Mouse (Mus musculus): ENCODE measurements at regions not wholly inside any gene's neighbourhood (a gene's known extent, or its start where the extent isn't known, plus 50 kb on each side); places are given as distances from the start of the nearest gene placed in this dataset.

DNA sequence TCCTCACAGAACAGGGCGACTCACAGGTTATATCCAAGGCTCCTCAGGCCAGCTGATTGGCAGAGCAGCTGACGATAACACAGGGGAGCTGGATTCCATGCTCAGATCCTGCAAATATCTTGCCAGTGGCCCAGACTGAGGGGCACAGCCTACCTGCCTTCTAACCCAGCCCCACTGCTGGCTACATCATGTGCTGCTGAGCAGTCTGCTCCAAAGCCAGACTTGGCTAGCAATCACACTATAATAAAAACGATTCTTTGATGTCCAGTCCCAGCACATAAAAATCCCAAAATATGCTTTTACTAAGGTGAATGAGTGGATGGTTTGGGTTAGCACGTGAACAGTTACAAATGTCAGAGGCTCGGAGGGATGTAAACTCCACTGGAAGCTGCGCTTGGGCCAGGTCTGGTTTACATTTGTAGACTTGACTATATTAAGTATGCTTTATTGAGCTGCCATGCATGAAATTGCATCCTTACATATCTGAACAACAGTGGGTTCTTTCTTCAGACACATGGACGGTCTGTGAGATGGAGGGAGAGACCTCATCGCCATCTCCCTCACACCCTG, 200.2 kb downstream of the Thbs2 start:
- WGBS = 89% methylated on average over 8 of the region's 8 CpGs
- Histone ChIP-seq H3K27ac (ENCODE audit: insufficient read depth, low read depth, low read length) (no peak overlapping the region), H3K4me3 (ENCODE audit: insufficient read depth, low read depth, low read length) (no peak overlapping the region), H3K4me1 (ENCODE audit: control insufficient read depth, insufficient read depth, low read length) (no peaks in the 10 kb centered on the region)
- TF ChIP-seq CTCF (IDR thresholded peaks at IDR 0.05; ENCODE audit: insufficient read depth, low read depth, low read length) (no peak), POLR2A (IDR thresholded peaks at IDR 0.05; ENCODE audit: insufficient read depth, low read depth, low read length) (no peak)

DNA sequence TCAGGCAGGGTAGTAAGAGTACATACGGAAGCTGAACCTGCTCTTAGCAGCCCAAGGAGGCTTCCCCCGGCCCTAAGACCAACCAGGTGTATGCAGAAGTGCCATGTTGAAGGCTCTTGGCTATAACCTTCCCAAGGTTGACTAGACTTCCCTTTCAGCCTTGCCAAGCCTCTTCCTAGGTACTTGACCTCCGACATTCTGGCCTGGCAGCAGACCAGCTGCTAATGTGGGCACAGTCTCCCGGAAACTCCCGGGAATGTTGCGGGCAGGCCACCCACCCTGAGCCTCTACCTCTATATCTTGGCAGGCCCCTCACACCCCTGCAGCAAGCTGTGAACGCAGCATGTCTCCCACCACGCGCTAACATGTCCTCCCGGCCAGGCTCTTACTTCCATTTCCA, 201.1 kb downstream of the Thbs2 start:
- 83% methylated on average over 10 of the region's 10 CpGs for WGBS
- Histone ChIP-seq H3K4me3 (ENCODE audit: insufficient read depth, low read depth, low read length) (no peak overlapping the region), H3K4me1 (ENCODE audit: control insufficient read depth, insufficient read depth, low read length) (no peaks in the 10 kb centered on the region), H3K27ac (ENCODE audit: insufficient read depth, low read depth, low read length) (no peak overlapping the region)
- no peak for TF ChIP-seq POLR2A (IDR thresholded peaks at IDR 0.05; ENCODE audit: insufficient read depth, low read depth, low read length)
- TF ChIP-seq CTCF (IDR thresholded peaks at IDR 0.05; ENCODE audit: insufficient read depth, low read depth, low read length) = no peak

DNA sequence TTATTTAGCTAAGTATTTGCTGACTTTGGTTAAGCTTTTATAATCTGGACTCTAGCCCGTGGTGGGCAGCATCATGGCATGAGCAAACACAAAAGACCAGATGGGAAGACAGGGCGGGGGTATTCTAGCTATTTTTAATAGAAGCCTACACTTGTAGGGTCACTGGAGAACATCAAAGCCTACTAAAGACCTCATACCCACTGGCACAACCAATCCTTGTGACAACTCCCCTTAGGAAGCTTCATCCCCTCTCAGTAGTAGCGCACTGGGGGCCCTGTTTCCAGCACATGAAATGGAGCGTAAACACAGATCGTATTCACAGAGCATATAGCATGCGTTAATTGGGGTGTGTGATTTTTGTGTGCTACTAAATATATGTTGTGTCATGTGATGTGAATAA, 202.4 kb downstream of the Smoc2 start:
- Histone ChIP-seq H3K4me1 (ENCODE audit: control insufficient read depth, insufficient read depth, low read length) (no peaks in the 10 kb centered on the region), H3K4me3 (ENCODE audit: insufficient read depth, low read depth, low read length) (no peak overlapping the region), H3K27ac (ENCODE audit: insufficient read depth, low read depth, low read length) (no peak overlapping the region)
- no peak for TF ChIP-seq CTCF (IDR thresholded peaks at IDR 0.05; ENCODE audit: insufficient read depth, low read depth, low read length)
- no peak for TF ChIP-seq POLR2A (IDR thresholded peaks at IDR 0.05; ENCODE audit: insufficient read depth, low read depth, low read length)
- WGBS = 66% methylated on average over 6 of the region's 6 CpGs

DNA sequence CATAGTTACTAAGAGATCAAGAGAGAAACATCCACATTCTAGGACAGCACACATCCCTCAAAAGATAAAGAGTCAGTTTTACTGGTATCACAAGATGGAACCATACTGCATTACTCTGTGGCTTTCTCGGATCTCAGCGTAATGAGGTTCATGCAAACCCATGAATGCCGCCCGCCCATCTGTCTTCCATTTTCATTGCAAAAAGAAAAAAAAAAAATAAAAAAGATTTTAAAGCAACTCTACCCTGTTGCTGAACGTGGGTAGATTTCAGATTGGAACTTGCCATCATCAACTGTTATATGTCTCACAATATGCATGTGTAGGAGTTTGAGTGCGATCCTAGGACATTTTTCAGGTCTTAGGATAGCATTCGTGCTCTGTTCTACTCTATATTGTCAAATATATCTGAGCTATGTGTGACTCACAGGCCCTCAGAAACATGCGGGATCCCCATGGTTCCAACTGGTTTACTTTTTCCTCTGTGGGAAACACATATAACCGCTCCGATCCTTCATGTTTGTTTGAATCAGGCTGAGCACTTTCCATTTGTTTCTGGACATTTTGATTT, 199.7 kb downstream of the Smoc2 start:
- no peak for TF ChIP-seq POLR2A (IDR thresholded peaks at IDR 0.05; ENCODE audit: insufficient read depth, low read depth, low read length)
- TF ChIP-seq CTCF (IDR thresholded peaks at IDR 0.05; ENCODE audit: insufficient read depth, low read depth, low read length) = no peak
- Histone ChIP-seq H3K4me1 (ENCODE audit: control insufficient read depth, insufficient read depth, low read length) (no peaks in the 10 kb centered on the region), H3K4me3 (ENCODE audit: insufficient read depth, low read depth, low read length) (no peak overlapping the region), H3K27ac (ENCODE audit: insufficient read depth, low read depth, low read length) (no peak overlapping the region)
- 91% methylated on average over 10 of the region's 10 CpGs for WGBS

DNA sequence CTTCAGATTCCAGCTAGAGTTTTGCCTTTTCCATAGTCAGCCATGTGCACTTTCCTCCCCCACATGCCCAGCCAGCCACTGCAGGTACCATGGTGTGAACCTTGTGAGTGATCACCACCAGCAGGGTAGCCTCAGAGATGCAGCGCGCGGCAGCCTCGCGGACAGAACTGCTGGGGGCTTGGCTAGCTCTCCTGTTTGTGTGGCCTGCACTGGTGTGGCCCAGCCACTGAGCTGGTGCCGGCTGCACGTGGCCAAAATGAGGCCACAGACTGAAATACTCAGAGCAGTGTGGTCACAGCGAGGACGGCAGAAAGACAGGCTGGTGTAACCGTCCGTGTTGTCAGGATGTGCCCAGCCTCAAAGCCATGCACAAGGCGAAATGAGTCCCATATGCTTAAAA, 197.4 kb downstream of the Smoc2 start:
- no peak for TF ChIP-seq CTCF (IDR thresholded peaks at IDR 0.05; ENCODE audit: insufficient read depth, low read depth, low read length)
- no peak for TF ChIP-seq POLR2A (IDR thresholded peaks at IDR 0.05; ENCODE audit: insufficient read depth, low read depth, low read length)
- no peak overlapping the region for H3K4me3 ChIP-seq (ENCODE audit: insufficient read depth, low read depth, low read length)
- H3K4me1 ChIP-seq (ENCODE audit: control insufficient read depth, insufficient read depth, low read length) = no peaks in the 10 kb centered on the region
- 87% methylated on average over 12 of the region's 12 CpGs for whole genome bisulfite sequencing
- H3K27ac ChIP-seq (ENCODE audit: insufficient read depth, low read depth, low read length) = no peak overlapping the region

DNA sequence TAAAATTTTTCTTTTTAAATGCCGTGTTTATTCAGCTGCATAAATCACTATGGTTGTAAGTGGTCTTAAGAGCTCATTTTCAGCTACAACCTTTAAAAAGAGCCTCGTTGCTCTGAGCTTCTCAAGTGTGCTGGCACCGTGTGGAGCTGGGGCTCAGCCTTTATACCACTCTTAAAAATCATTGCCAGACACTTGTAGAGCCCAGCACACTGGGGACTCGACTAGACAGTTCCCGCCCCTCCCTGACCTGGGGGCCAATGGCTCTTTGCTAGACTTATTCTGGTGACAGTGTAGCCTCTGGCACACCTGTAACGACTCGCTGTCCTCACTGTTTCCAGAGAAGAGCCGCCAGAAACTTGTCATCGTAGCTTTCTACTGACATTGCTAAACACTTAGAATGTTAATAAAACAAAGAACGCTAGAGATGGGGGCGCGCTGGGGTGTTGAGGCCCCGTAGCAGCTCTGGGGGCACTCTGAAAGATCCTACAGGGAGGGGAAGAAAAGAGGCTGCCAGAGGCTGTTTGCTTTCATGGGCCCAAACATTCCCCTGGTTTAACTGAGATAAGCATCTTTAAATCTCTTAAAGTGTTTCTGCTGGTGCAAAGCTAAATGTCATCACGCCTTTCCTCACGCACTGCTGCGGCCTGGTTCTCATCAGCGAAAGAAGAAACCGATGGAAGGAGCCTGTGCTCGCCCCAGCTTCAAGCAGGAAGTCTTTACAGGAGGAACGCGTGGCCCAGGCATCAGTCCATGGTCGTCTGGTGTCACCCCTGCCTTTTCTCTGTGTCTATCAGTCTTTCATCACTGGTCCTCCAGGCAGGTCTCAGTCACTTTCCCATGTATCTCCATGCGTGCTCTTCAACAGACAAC, 196.7 kb downstream of the Smoc2 start:
- Histone ChIP-seq H3K4me3 (ENCODE audit: insufficient read depth, low read depth, low read length) (no peak overlapping the region), H3K4me1 (ENCODE audit: control insufficient read depth, insufficient read depth, low read length) (no peaks in the 10 kb centered on the region), H3K27ac (ENCODE audit: insufficient read depth, low read depth, low read length) (no peak overlapping the region)
- WGBS = 69% methylated on average over 23 of the region's 23 CpGs
- TF ChIP-seq CTCF (IDR thresholded peaks at IDR 0.05; ENCODE audit: insufficient read depth, low read depth, low read length) = no peak

DNA sequence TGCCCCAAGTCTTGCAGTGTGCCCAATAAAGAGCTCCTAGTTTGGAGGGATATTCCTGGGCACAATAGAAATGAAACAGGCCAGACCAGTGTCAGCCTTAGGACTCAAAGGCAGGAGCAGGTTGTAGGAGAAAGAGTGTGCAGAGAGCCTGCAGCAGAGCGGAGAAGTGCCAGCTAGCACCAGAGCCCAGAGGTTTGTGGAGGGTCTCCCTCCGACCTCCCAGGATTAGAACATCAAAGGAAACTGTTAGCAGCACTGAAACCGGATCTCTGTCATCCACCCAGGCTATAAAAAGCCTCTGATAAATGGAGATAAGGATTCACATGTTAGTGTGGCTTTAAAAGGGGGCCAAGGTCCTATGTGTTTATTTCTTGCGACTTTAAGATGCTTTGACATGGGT, 196.0 kb downstream of the Smoc2 start:
- no peaks in the 10 kb centered on the region for H3K4me1 ChIP-seq (ENCODE audit: control insufficient read depth, insufficient read depth, low read length)
- TF ChIP-seq CTCF (IDR thresholded peaks at IDR 0.05; ENCODE audit: insufficient read depth, low read depth, low read length) (no peak), POLR2A (IDR thresholded peaks at IDR 0.05; ENCODE audit: insufficient read depth, low read depth, low read length) (no peak)

DNA sequence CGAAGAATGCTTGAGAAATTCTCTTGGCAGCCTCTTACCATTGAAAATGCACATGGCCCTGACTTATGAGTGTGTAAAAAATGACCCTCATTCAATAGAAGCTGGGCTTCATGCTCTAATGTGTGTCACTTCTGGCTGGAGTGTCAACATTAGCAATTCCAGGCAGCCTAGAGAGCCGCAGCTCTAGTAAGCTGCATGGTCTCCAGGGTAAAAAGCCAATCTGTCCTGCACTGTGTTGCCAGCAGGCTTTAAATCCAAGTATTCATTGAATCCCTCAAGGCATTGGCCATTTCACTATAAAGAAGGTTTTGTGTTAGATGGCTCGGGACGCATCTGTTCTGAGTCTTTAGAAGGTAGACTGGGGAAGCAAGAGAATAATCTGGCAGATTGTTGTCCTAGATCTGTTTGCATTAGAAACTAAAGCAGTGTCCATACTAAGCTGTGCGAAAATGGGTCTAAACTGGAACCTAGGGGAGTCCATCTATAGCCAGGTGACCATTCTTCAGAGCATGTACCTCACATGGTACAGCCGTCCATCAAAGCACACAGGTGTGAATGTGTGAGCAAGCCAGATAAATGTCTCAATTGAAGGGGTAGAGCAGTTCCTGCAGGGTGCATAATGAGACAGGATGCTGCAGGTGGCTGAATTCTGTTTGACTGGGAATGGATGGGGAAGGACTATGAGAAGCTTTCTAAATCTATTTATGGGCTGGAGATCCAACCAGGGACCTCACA, 189.6 kb downstream of the Smoc2 start:
- Histone ChIP-seq H3K4me3 (ENCODE audit: insufficient read depth, low read depth, low read length) (no peak overlapping the region), H3K27ac (ENCODE audit: insufficient read depth, low read depth, low read length) (no peak overlapping the region), H3K4me1 (ENCODE audit: control insufficient read depth, insufficient read depth, low read length) (no peaks in the 10 kb centered on the region)
- no peak for TF ChIP-seq POLR2A (IDR thresholded peaks at IDR 0.05; ENCODE audit: insufficient read depth, low read depth, low read length)
- no peak for TF ChIP-seq CTCF (IDR thresholded peaks at IDR 0.05; ENCODE audit: insufficient read depth, low read depth, low read length)
- 71% methylated on average over 6 of the region's 6 CpGs for WGBS

More for the DNA sequence above, 196.0 kb downstream of the Smoc2 start:
- H3K4me3 ChIP-seq (ENCODE audit: insufficient read depth, low read depth, low read length) = no peak overlapping the region
- 59% methylated on average over 4 of the region's 4 CpGs for WGBS
- H3K27ac ChIP-seq (ENCODE audit: insufficient read depth, low read depth, low read length) = no peak overlapping the region

Data from olfactory bulb, adult 2 months (tissue).